ENCODE assay signal across 12 mouse cellular contexts in genomic region chr1:21419370-21419769, GRCm38 (mm10). TPM values are rescaled to one million over a fixed set of nuclear protein-coding genes. Genes with fewer than 3 reads are reported as not detected.
DNase-seq lines count a peak whose midpoint lies in the region; ATAC-seq and TF ChIP-seq lines count a peak whose summit lies in the region.
"Had no signal": no experiment of that assay in that cellular context is flagged by ENCODE, and none has a peak within 500 bp of the region (broad histone marks: within the 10 kb centered on the region; RNA-seq: fewer than 3 reads in every experiment).

No protein-coding gene starts in this region.

- no peaks in the 10 kb centered on the region for H3K36me3 ChIP-seq in kidney, adult 2 months (ENCODE audit: control insufficient read depth, insufficient read depth, low read length)
- no peaks in the 10 kb centered on the region for H3K36me3 ChIP-seq in midbrain, postnatal 0 days (ENCODE audit: insufficient read depth, low read length)
- no peaks in the 10 kb centered on the region for H3K36me3 ChIP-seq in midbrain, embryonic 16.5 days (ENCODE audit: control insufficient read depth, insufficient read depth, low read length)
- H3K36me3 ChIP-seq: limb, embryonic 13.5 days had no signal

- no peak for ATAC-seq in midbrain, postnatal 0 days (ENCODE audit: low FRiP score)
- ATAC-seq in midbrain, embryonic 16.5 days, result no peak
- ATAC-seq: forebrain, embryonic 13.5 days had no signal

- no peaks in the 10 kb centered on the region for H3K27me3 ChIP-seq in kidney, adult 2 months (replicated peaks; ENCODE audit: control insufficient read depth, insufficient read depth, low read length)
- no peaks in the 10 kb centered on the region for H3K27me3 ChIP-seq in midbrain, postnatal 0 days (ENCODE audit: insufficient read depth, low read length)
- no peaks in the 10 kb centered on the region for H3K27me3 ChIP-seq in midbrain, embryonic 16.5 days (ENCODE audit: control insufficient read depth, insufficient read depth, low read depth, low read length)
- H3K27me3 ChIP-seq: forebrain, embryonic 13.5 days; limb, embryonic 13.5 days had no signal

- no peak for TF ChIP-seq POLR2A in kidney, adult 2 months (IDR thresholded peaks at IDR 0.05; ENCODE audit: low read depth, low read length)

- 0 out of 2 replicates have a peak, but pooled peaks have one; percentile 8 for TF ChIP-seq CTCF in kidney, adult 2 months (conservative IDR thresholded peaks at IDR 0.05; ENCODE audit: insufficient read depth, insufficient read length, low read depth, low read length)
- TF ChIP-seq CTCF in midbrain, postnatal 0 days (IDR thresholded peaks at IDR 0.05), result peak; percentile 73

- no peak overlapping the region for H3K4me3 ChIP-seq in kidney, adult 2 months (ENCODE audit: insufficient read depth, low read depth, low read length)
- no peak overlapping the region for H3K4me3 ChIP-seq in midbrain, postnatal 0 days (ENCODE audit: low read depth, low read length)
- H3K4me3 ChIP-seq in midbrain, embryonic 16.5 days (ENCODE audit: low read depth, low read length), result no peak overlapping the region
- H3K4me3 ChIP-seq: forebrain, embryonic 13.5 days; limb, embryonic 13.5 days had no signal

- H3K9me3 ChIP-seq in midbrain, postnatal 0 days (ENCODE audit: low read length), result no peaks in the 10 kb centered on the region
- no peaks in the 10 kb centered on the region for H3K9me3 ChIP-seq in midbrain, embryonic 16.5 days (replicated peaks; ENCODE audit: control insufficient read depth, low read length, poor library complexity, severe bottlenecking)
- H3K9me3 ChIP-seq: forebrain, embryonic 13.5 days; limb, embryonic 13.5 days had no signal

- H3K4me2 ChIP-seq in midbrain, postnatal 0 days (ENCODE audit: low read depth, low read length, poor library complexity, severe bottlenecking), result no peak overlapping the region
- no peak overlapping the region for H3K4me2 ChIP-seq in midbrain, embryonic 16.5 days (ENCODE audit: low read length)
- H3K4me2 ChIP-seq: forebrain, embryonic 13.5 days; limb, embryonic 13.5 days; midbrain, embryonic 11.5 days had no signal

- peak; percentile 43 to 55 for DNase-seq in cerebellum, postnatal 10 days
- DNase-seq in cerebellum, adult 11-12 months, result no peak
- peak; percentile 9 for DNase-seq in kidney, adult 2 months
- DNase-seq in kidney, adult 18-20 months, result no peak
- DNase-seq in midbrain, postnatal 0 days (ENCODE audit: low spot score), result peak; percentile 61
- peak; percentile 29 for DNase-seq in thymus, postnatal 14 days
- DNase-seq in gastrocnemius, postnatal 36 days, result no peak

- H3K27ac ChIP-seq in kidney, adult 2 months (ENCODE audit: insufficient read depth, low read depth, low read length), result no peak overlapping the region
- H3K27ac ChIP-seq in midbrain, postnatal 0 days (ENCODE audit: low read depth, low read length), result no peak overlapping the region
- H3K27ac ChIP-seq in midbrain, embryonic 16.5 days (ENCODE audit: low read length), result no peak overlapping the region
- H3K27ac ChIP-seq: forebrain, embryonic 13.5 days; limb, embryonic 13.5 days had no signal

- no peaks in the 10 kb centered on the region for H3K4me1 ChIP-seq in kidney, adult 2 months (ENCODE audit: control insufficient read depth, insufficient read depth, low read length)
- no peaks in the 10 kb centered on the region for H3K4me1 ChIP-seq in midbrain, postnatal 0 days (ENCODE audit: insufficient read depth, low read length)
- H3K4me1 ChIP-seq in midbrain, embryonic 16.5 days (ENCODE audit: control insufficient read depth, insufficient read depth, low read length), result no peaks in the 10 kb centered on the region
- H3K4me1 ChIP-seq: forebrain, embryonic 13.5 days; limb, embryonic 13.5 days had no signal

- H3K9ac ChIP-seq in midbrain, postnatal 0 days (replicated peaks; ENCODE audit: low read length, poor library complexity, severe bottlenecking), result no peak overlapping the region
- H3K9ac ChIP-seq in midbrain, embryonic 16.5 days (ENCODE audit: low read depth, low read length), result no peak overlapping the region
- H3K9ac ChIP-seq: forebrain, embryonic 13.5 days; limb, embryonic 13.5 days had no signal

- intact Hi-C loops in gastrocnemius, postnatal 36 days (cut with DNase I), result no loop called here

RNA-seq across cellular contexts. Expression of gene Khdc1b, which starts 36.0 kb away (rescaled TPM):
- not detected in 2 replicates for polyA plus RNA-seq in kidney, adult 2 months (2012; rRNA removed)
- total RNA-seq in midbrain, postnatal 0 days (2014; rRNA removed), result not detected in 2 replicates
- polyA plus RNA-seq in midbrain, postnatal 0 days (2015; fragmentation: Nextera tagmentation; extraction: Ambion mirVana), result 0.11 TPM in 1 of 2 replicates, not detected in the other
- 0.13 and 0.15 TPM in 2 replicates for polyA plus RNA-seq in midbrain, embryonic 16.5 days (2015; fragmentation: Nextera tagmentation; extraction: Ambion mirVana)
- not detected for total RNA-seq in gastrocnemius, postnatal 36 days (2021)
- total RNA-seq: hematopoietic stem cell, adult 5-6 weeks had no signal
- polyA plus RNA-seq: midbrain, embryonic 11.5 days had no signal

RNA-seq across cellular contexts. Expression of gene Khdc1c, which starts 51.2 kb away (rescaled TPM):
- not detected in 2 replicates for polyA plus RNA-seq in kidney, adult 2 months (2012; rRNA removed)
- not detected in 2 replicates for total RNA-seq in midbrain, postnatal 0 days (2014; rRNA removed)
- polyA plus RNA-seq in midbrain, postnatal 0 days (2015; fragmentation: Nextera tagmentation; extraction: Ambion mirVana), result not detected in 2 replicates
- not detected in 2 replicates for polyA plus RNA-seq in midbrain, embryonic 16.5 days (2015; fragmentation: Nextera tagmentation; extraction: Ambion mirVana)
- total RNA-seq in gastrocnemius, postnatal 36 days (2021), result not detected
- total RNA-seq: hematopoietic stem cell, adult 5-6 weeks had no signal
- polyA plus RNA-seq: forebrain, embryonic 13.5 days; limb, embryonic 13.5 days; midbrain, embryonic 11.5 days had no signal

Comparison
In these comparisons a context has a peak if more than half of its experiments do, and no peak if none do; other contexts are left out.
1. DNase-seq: peak in cerebellum, postnatal 10 days (2 of 2), kidney, adult 2 months (single experiment), midbrain, postnatal 0 days (single experiment) and thymus, postnatal 14 days (single experiment); none in cerebellum, adult 11-12 months (single experiment), kidney, adult 18-20 months (single experiment) and gastrocnemius, postnatal 36 days (0 of 2).